In genomic region chr6:94145430-94146205, GRCm38 (mm10) we compare ENCODE assay signal across 8 mouse cellular contexts.
DNase-seq lines count a peak whose midpoint lies in the region; TF ChIP-seq lines count a peak whose summit lies in the region.

No protein-coding gene starts in this region.

- H3K4me1 ChIP-seq in heart, adult 2 months (ENCODE audit: control insufficient read depth, insufficient read depth, low read length) = peaks cover 12% of the 10 kb centered on the region
- H3K4me1 ChIP-seq in embryonic facial prominence, embryonic 10.5 days = peaks cover 45% of the 10 kb centered on the region

- no peak for TF ChIP-seq POLR2A in heart, adult 2 months (IDR thresholded peaks at IDR 0.05; ENCODE audit: insufficient read depth, low read depth, low read length)

- no peaks in the 10 kb centered on the region for H3K27me3 ChIP-seq in heart, adult 2 months (ENCODE audit: control insufficient read depth, insufficient read depth, low read length)
- H3K27me3 ChIP-seq in embryonic facial prominence, embryonic 10.5 days (replicated peaks; ENCODE audit: low read depth, poor library complexity, severe bottlenecking) = no peaks in the 10 kb centered on the region

- DNase-seq in MN1 (ENCODE audit: low spot score) = peak; percentile 46
- DNase-seq in adrenal gland, adult 2 months = peak; percentile 70
- peak; percentile 85 for DNase-seq in heart, adult 2 months
- peak; percentile 87 for DNase-seq in kidney, postnatal 10 days
- no peak for DNase-seq in B cell, adult 2 months
- no peak for DNase-seq in spleen, postnatal 10 days (ENCODE audit: low spot score in 2 of 2)
- no peak for DNase-seq in thymus, postnatal 10 days (ENCODE audit: low spot score in 2 of 2)
- no peak for DNase-seq in embryonic facial prominence, embryonic 10.5 days (ENCODE audit: low spot score)

- peak; percentile 67; the same call in 1 of the 2 replicates for TF ChIP-seq EP300 in heart, adult 2 months (IDR thresholded peaks at IDR 0.05; ENCODE audit: insufficient read depth, low read depth, low read length)

- peak; percentile 23 for TF ChIP-seq CTCF in heart, adult 2 months (IDR thresholded peaks at IDR 0.05)

- H3K4me3 ChIP-seq in heart, adult 2 months = no peak overlapping the region
- H3K4me3 ChIP-seq in embryonic facial prominence, embryonic 10.5 days = no peak overlapping the region

- 40% methylated on average over 8 of the region's 8 CpGs for WGBS in heart, adult 2 months
- 92% methylated on average over 8 of the region's 8 CpGs for WGBS in embryonic facial prominence, embryonic 10.5 days

- peak overlapping the region; percentile 55 for H3K27ac ChIP-seq in heart, adult 2 months
- no peak overlapping the region for H3K27ac ChIP-seq in embryonic facial prominence, embryonic 10.5 days (replicated peaks)

- no peaks in the 10 kb centered on the region for H3K9me3 ChIP-seq in embryonic facial prominence, embryonic 10.5 days

- no peak overlapping the region for H3K9ac ChIP-seq in heart, adult 2 months (ENCODE audit: low read depth, low read length)

- intact Hi-C loops in heart, adult 2 months (cut with DNase I) = loop anchor here (1.0 kb wide), 2 partner anchors 40 to 138 kb away; partner anchors contain the start of gene Magi1

- peaks cover 2% of the 10 kb centered on the region; the same call in 1 of the 2 replicates for H3K79me2 ChIP-seq in heart, adult 2 months (replicated peaks; ENCODE audit: control insufficient read depth, insufficient read depth, low read length)

- H3K36me3 ChIP-seq in heart, adult 2 months (ENCODE audit: control insufficient read depth, insufficient read depth, low read length) = peaks cover 6% of the 10 kb centered on the region; the same call in 1 of the 2 replicates
- H3K36me3 ChIP-seq in embryonic facial prominence, embryonic 10.5 days (replicated peaks) = no peaks in the 10 kb centered on the region

Comparison
In these comparisons a context has a peak if more than half of its experiments do, and no peak if none do; other contexts are left out.
1. DNase-seq: peak in MN1 (single experiment), adrenal gland, adult 2 months (single experiment), heart, adult 2 months (2 of 2) and kidney, postnatal 10 days (single experiment); none in B cell, adult 2 months (0 of 2), spleen, postnatal 10 days (0 of 2), thymus, postnatal 10 days (0 of 2) and embryonic facial prominence, embryonic 10.5 days (single experiment).